Mouse (Mus musculus) kidney, adult 2 months (tissue): ENCODE results near the gene Gm49361. TPM values are rescaled to one million over a fixed set of nuclear protein-coding genes. Genes with fewer than 3 reads are reported as not detected.

Experiments
- DNase-seq: peaks from one replicate; pipeline ENCODE4 v3.0.0; 2021
- H3K27ac ChIP-seq: fragments of 200-500 bp; 2 replicates; pipeline ENCODE4 v1.5.1; 2012; ENCODE audit warnings: low read depth, low read length, control low read depth, inconsistent platforms; ENCODE audit not compliant: insufficient read depth
- H3K27me3 ChIP-seq: fragments of 200-500 bp; replicated peaks from 2 replicates; pipeline ENCODE4 v1.6.1; 2012; ENCODE audit warnings: mild to moderate bottlenecking, moderate library complexity, low read length, inconsistent platforms; ENCODE audit not compliant: control insufficient read depth, insufficient read depth
- H3K36me3 ChIP-seq: fragments of 200-500 bp; 2 replicates; pipeline ENCODE4 v1.6.1; 2012; ENCODE audit warnings: mild to moderate bottlenecking, moderate library complexity, low read length, inconsistent platforms; ENCODE audit not compliant: control insufficient read depth, insufficient read depth
- H3K4me1 ChIP-seq: fragments of 200-500 bp; 2 replicates; pipeline ENCODE4 v1.6.1; 2011; ENCODE audit warnings: low read length; ENCODE audit not compliant: control insufficient read depth, insufficient read depth
- H3K4me3 ChIP-seq: fragments of 200-500 bp; 2 replicates; pipeline ENCODE4 v1.5.1; 2011; ENCODE audit warnings: mild to moderate bottlenecking, low read depth, low read length, control low read depth; ENCODE audit not compliant: insufficient read depth
- CTCF ChIP-seq: fragments of 200-500 bp; conservative IDR thresholded peaks from 2 replicates; pipeline ENCODE4 v1.5.1; 2011; ENCODE audit warnings: low read depth, mild to moderate bottlenecking, control low read depth, low read length, moderate library complexity, mixed read lengths; ENCODE audit not compliant: insufficient read depth, insufficient read length
- POLR2A ChIP-seq: fragments of 200-500 bp; IDR thresholded peaks from one replicate; pipeline ENCODE4 v1.6.1; 2011; ENCODE audit warnings: low read depth, low read length, control low read depth
- WGBS: fragments of 180-500 bp; shearing (Covaris S2); methylation state at CpG from one replicate; pipeline ENCODE4 v1.1.7; 2018; 5-methylcytosine and 5-hydroxymethylcytosine counted together
- polyA plus RNA-seq: library from polyadenylated mRNA; depleted of rRNA; stranded (reverse); fragments of >200 nt; gene quantifications from 2 replicates; pipeline ENCODE4 v1.2.3, GENCODE M21; 2012

The Gm49361 gene
- polyA plus RNA-seq, 1 experiment = not detected

- peak; percentile 75 for DNase-seq
- peak overlapping the region; percentile 89 for H3K27ac ChIP-seq
- TF ChIP-seq POLR2A (no peak), CTCF (no peak)
Observed at GRCm38 (mm10) chr14:57745291-57745969, 473 bp downstream of the Gm49361 start.

GRCm38 (mm10) chr14:57744547-57744946, 1.4 kb downstream of the Gm49361 start:
- H3K36me3 ChIP-seq = no peaks in the 10 kb centered on the region
- DNase-seq = peak; percentile 57
- no peak overlapping the region for H3K27ac ChIP-seq

More at GRCm38 (mm10) chr14:57745291-57745969, 473 bp downstream of the Gm49361 start:
- Histone ChIP-seq H3K27me3 (no peaks in the 10 kb centered on the region), H3K4me1 (peaks cover 17% of the 10 kb centered on the region), H3K4me3 (peak overlapping the region; percentile 98), H3K36me3 (no peaks in the 10 kb centered on the region)
- WGBS = under 1% methylated on average over 103 of the region's 103 CpGs

GRCm38 (mm10) chr14:57740651-57741050, 5.3 kb downstream of the Gm49361 start:
- H3K4me3 ChIP-seq = no peak overlapping the region
- no peaks in the 10 kb centered on the region for H3K27me3 ChIP-seq
- 68% methylated on average over 8 of the region's 8 CpGs for WGBS
- TF ChIP-seq POLR2A (no peak), CTCF (no peak)
- no peak for DNase-seq
- H3K36me3 ChIP-seq = no peaks in the 10 kb centered on the region
- peaks cover 17% of the 10 kb centered on the region; the same call in 1 of the 2 replicates for H3K4me1 ChIP-seq
- no peak overlapping the region for H3K27ac ChIP-seq

More at GRCm38 (mm10) chr14:57744547-57744946, 1.4 kb downstream of the Gm49361 start:
- under 1% methylated on average over 8 of the region's 8 CpGs for WGBS
- no peaks in the 10 kb centered on the region for H3K27me3 ChIP-seq
- no peak for TF ChIP-seq POLR2A
- no peak for TF ChIP-seq CTCF
- peaks cover 17% of the 10 kb centered on the region for H3K4me1 ChIP-seq
- H3K4me3 ChIP-seq = peak overlapping the region; percentile 41

- Histone ChIP-seq H3K27ac (no peak overlapping the region), H3K36me3 (no peaks in the 10 kb centered on the region; the same call in 1 of the 2 replicates), H3K4me1 (peaks cover 8% of the 10 kb centered on the region; the same call in 1 of the 2 replicates), H3K27me3 (no peaks in the 10 kb centered on the region), H3K4me3 (no peak overlapping the region)
- no peak for DNase-seq
- no peak for TF ChIP-seq POLR2A
- TF ChIP-seq CTCF = no peak
Observed at GRCm38 (mm10) chr14:57737089-57737488, 8.8 kb downstream of the Gm49361 start.

GRCm38 (mm10) chr14:57736141-57736540, 9.8 kb downstream of the Gm49361 start:
- peaks cover 9% of the 10 kb centered on the region; the same call in 1 of the 2 replicates for H3K4me1 ChIP-seq
- no peak overlapping the region for H3K4me3 ChIP-seq
- no peak for DNase-seq
- TF ChIP-seq POLR2A (no peak), CTCF (no peak)
- 48% methylated on average over 4 of the region's 4 CpGs for whole genome bisulfite sequencing
- H3K36me3 ChIP-seq = no peaks in the 10 kb centered on the region; the same call in 1 of the 2 replicates
- H3K27me3 ChIP-seq = no peaks in the 10 kb centered on the region
- H3K27ac ChIP-seq = no peak overlapping the region

GRCm38 (mm10) chr14:57732668-57733293, 13.1 kb downstream of the Gm49361 start:
- WGBS = 72% methylated on average over 6 of the region's 6 CpGs
- TF ChIP-seq POLR2A = no peak
- TF ChIP-seq CTCF = no peak
- H3K27ac ChIP-seq = no peak overlapping the region
- no peak for DNase-seq
- H3K4me1 ChIP-seq = peaks cover 23% of the 10 kb centered on the region
- no peak overlapping the region for H3K4me3 ChIP-seq
- no peaks in the 10 kb centered on the region for H3K27me3 ChIP-seq
- H3K36me3 ChIP-seq = no peaks in the 10 kb centered on the region; the same call in 1 of the 2 replicates

DNA sequence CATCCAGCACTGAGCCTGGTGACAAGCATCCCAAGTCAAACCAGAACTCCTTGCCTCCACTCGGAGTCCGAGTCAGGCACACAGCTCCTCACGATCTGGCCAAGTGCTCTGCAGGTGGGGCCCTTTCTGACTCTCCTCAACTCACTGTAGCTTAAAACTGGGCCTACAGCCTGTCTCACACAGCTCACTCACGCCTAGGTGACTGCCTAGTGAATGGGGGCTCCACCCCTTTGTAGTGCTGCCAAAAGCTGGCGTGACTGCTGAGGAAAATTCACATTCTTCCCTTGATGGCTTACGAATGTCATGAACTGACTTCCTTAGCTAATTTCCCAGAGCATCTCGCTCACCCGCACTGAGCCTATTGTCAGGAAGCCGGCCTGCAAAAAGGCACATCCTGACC, 15.4 kb downstream of the Gm49361 start:
- H3K4me3 ChIP-seq = no peak overlapping the region
- WGBS = 12% methylated on average over 9 of the region's 9 CpGs
- H3K36me3 ChIP-seq = no peaks in the 10 kb centered on the region; the same call in 1 of the 2 replicates
- TF ChIP-seq CTCF = no peak
- no peak for TF ChIP-seq POLR2A
- peak overlapping the region; percentile 47 for H3K27ac ChIP-seq
- no peaks in the 10 kb centered on the region for H3K27me3 ChIP-seq
- peaks cover 19% of the 10 kb centered on the region for H3K4me1 ChIP-seq
- peak; percentile 92 for DNase-seq
